Mouse (Mus musculus): ENCODE results near the gene Mup2.
"Not testable (repeated sequence)": the region's sequence is repeated elsewhere in the genome, so short reads cannot be mapped to it uniquely, and the experiment has no call there.

The Mup2 gene

GRCm38 (mm10) chr4:60154189-60154588 lies at the start of gene Mup2:
TSS of gene Mup2 (minus strand) at chr4:60154289.
- DNase-seq (ENCODE audit: low read depth, low spot score), result not testable (repeated sequence)
